Mouse (Mus musculus) activated CD4-positive, CD25-positive, alpha-beta regulatory T cell, adult 9 weeks (primary cell): ENCODE measurements around the gene Olfr120. TPM values are rescaled to one million over a fixed set of nuclear protein-coding genes. Genes with fewer than 3 reads are reported as not detected.

ENCODE experiments used
- polyA plus RNA-seq: library from polyadenylated mRNA; unstranded; fragments of 100-300 nt; shearing (Covaris generic); gene quantifications from one replicate; pipeline ENCODE4 v1.2.1, GENCODE M21; 2017

Olfr120 gene
- not detected for polyA plus RNA-seq

GRCm38 (mm10) chr17:37721508-37721907 lies at the start of gene Olfr120:
Gene Olfr120 (plus strand): TSS chr17:37721808.

GRCm38 (mm10) chr17:37696264-37696663 lies 25.3 kb upstream of the Olfr120 start, which contains the start of gene Olfr119:
Gene Olfr119 (plus strand): TSS chr17:37696564.

GRCm38 (mm10) chr17:37768307-37768706 lies 46.7 kb downstream of the Olfr120 start, which contains the start of gene Olfr122:
Gene Olfr122 (plus strand): TSS chr17:37768607.

Other genes starting within 250 kb of the Olfr120 start
- not detected for gene H2-M2, start 238.3 kb upstream of the Olfr120 start, polyA plus RNA-seq
- gene Olfr110, start 229.3 kb upstream of the Olfr120 start, polyA plus RNA-seq, result not detected
- not detected for gene Olfr111, start 213.8 kb upstream of the Olfr120 start, polyA plus RNA-seq
- gene Olfr112, start 152.4 kb upstream of the Olfr120 start, polyA plus RNA-seq, result not detected
- gene Olfr113, start 144.1 kb upstream of the Olfr120 start, polyA plus RNA-seq, result not detected
- not detected for gene Olfr114, start 129.1 kb upstream of the Olfr120 start, polyA plus RNA-seq
- not detected for gene Olfr115, start 94.7 kb upstream of the Olfr120 start, polyA plus RNA-seq
- gene Olfr116, start 94.6 kb upstream of the Olfr120 start, polyA plus RNA-seq, result not detected
- not detected for gene Olfr117, start 58.0 kb upstream of the Olfr120 start, polyA plus RNA-seq
- gene Olfr118, start 54.8 kb upstream of the Olfr120 start, polyA plus RNA-seq, result not detected
- gene Olfr119, start 25.2 kb upstream of the Olfr120 start, polyA plus RNA-seq, result not detected
- gene Olfr121, start 27.0 kb downstream of the Olfr120 start, polyA plus RNA-seq, result not detected
- gene Olfr122, start 46.8 kb downstream of the Olfr120 start, polyA plus RNA-seq, result not detected
- gene Olfr123, start 71.7 kb downstream of the Olfr120 start, polyA plus RNA-seq, result not detected
- not detected for gene Olfr124, start 78.1 kb downstream of the Olfr120 start, polyA plus RNA-seq
- gene Olfr125, start 111.1 kb downstream of the Olfr120 start, polyA plus RNA-seq, result not detected
- gene Olfr126, start 125.7 kb downstream of the Olfr120 start, polyA plus RNA-seq, result not detected
- not detected for gene Olfr127, start 178.6 kb downstream of the Olfr120 start, polyA plus RNA-seq
- gene Olfr128, start 198.7 kb downstream of the Olfr120 start, polyA plus RNA-seq, result not detected
- gene Olfr761, start 231.3 kb downstream of the Olfr120 start, polyA plus RNA-seq, result not detected